ENCODE assay signal across 11 mouse cellular contexts in the genomic region with DNA sequence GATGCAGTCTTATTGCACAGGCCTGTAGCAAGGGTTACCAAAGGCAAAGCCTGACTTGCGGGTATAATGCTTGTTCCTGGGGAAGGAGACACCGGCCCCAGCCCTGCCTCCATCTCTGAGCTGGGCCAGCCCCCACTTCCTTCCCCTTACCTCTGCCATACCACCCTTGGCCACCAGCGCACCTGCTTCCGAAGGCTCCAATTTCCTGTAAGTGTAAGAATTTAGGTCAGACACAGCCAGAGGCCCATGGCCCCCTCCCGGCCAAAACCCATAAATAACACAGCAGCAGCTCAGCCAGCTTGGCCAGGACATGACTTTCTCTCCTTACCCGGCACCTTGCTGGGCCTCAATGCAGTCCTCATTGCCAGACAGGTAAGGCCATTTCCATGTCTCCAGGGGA.
DNase-seq lines count a peak whose midpoint lies in the region; ATAC-seq and TF ChIP-seq lines count a peak whose summit lies in the region.
"Had no signal": no experiment of that assay in that cellular context is flagged by ENCODE, and none has a peak within 500 bp of the region (broad histone marks: within the 10 kb centered on the region; RNA-seq: fewer than 3 reads in every experiment).

No protein-coding gene starts in this region.

- no peak overlapping the region for H3K27ac ChIP-seq in limb, embryonic 11.5 days (replicated peaks; ENCODE audit: low read depth, low read length)
- no peak overlapping the region; the same call in 1 of the 2 replicates for H3K27ac ChIP-seq in limb, embryonic 10.5 days
- peak overlapping the region; percentile 73 for H3K27ac ChIP-seq in gastrocnemius, adult 2 months
- H3K27ac ChIP-seq: embryonic facial prominence, embryonic 15.5 days; heart, embryonic 15.5 days had no signal

- intact Hi-C loops in gastrocnemius, adult 2 months (cut with DNase I), result no loop called here

- 0 out of 2 replicates have a peak, but pooled peaks have one; percentile 23 for ATAC-seq in limb, embryonic 11.5 days (ENCODE audit: insufficient number of reproducible peaks, low FRiP score, low TSS enrichment, low read depth)
- ATAC-seq in megakaryocyte, adult 5-6 weeks (ENCODE audit: poor library complexity, severe bottlenecking), result no peak

- H3K4me1 ChIP-seq in limb, embryonic 11.5 days (ENCODE audit: control insufficient read depth, insufficient read depth, low read length), result peaks cover 22% of the 10 kb centered on the region
- peaks cover 41% of the 10 kb centered on the region for H3K4me1 ChIP-seq in limb, embryonic 10.5 days

- peak; percentile 13 to 34 for DNase-seq in adrenal gland, postnatal 36 days
- no peak for DNase-seq in adrenal gland, postnatal 10 days
- peak; percentile 54 for DNase-seq in limb, embryonic 11.5 days (ENCODE audit: low spot score)
- DNase-seq in limb, embryonic 10.5 days (ENCODE audit: low spot score), result no peak
- peak; percentile 88 for DNase-seq in gastrocnemius, adult 2 months
- DNase-seq in thymus, postnatal 10 days (ENCODE audit: low spot score in 2 of 2), result peak; percentile 72 to 73
- DNase-seq in c-Kit-positive CD71-positive TER-119-positive erythroid progenitor cells, embryonic 14.5 days (ENCODE audit: low spot score), result no peak
- DNase-seq: layer of hippocampus, adult 9-11 months had no signal

- H3K4me2 ChIP-seq in limb, embryonic 11.5 days (ENCODE audit: low read depth, severe bottlenecking), result no peak overlapping the region
- H3K4me2 ChIP-seq: embryonic facial prominence, embryonic 15.5 days; heart, embryonic 15.5 days had no signal

- H3K9me3 ChIP-seq in limb, embryonic 11.5 days (ENCODE audit: control insufficient read depth, low read length), result no peaks in the 10 kb centered on the region
- H3K9me3 ChIP-seq in limb, embryonic 10.5 days (replicated peaks), result no peaks in the 10 kb centered on the region
- H3K9me3 ChIP-seq: embryonic facial prominence, embryonic 15.5 days; heart, embryonic 15.5 days had no signal

- no peak overlapping the region for H3K4me3 ChIP-seq in limb, embryonic 11.5 days (ENCODE audit: low read depth, low read length)
- H3K4me3 ChIP-seq in limb, embryonic 10.5 days, result no peak overlapping the region
- no peak overlapping the region for H3K4me3 ChIP-seq in gastrocnemius, adult 2 months
- H3K4me3 ChIP-seq: embryonic facial prominence, embryonic 15.5 days; heart, embryonic 15.5 days had no signal

- peak; percentile 60 for TF ChIP-seq CTCF in gastrocnemius, adult 2 months (IDR thresholded peaks at IDR 0.05)

- H3K27me3 ChIP-seq in limb, embryonic 11.5 days (ENCODE audit: control insufficient read depth, insufficient read depth, low read length), result no peaks in the 10 kb centered on the region
- H3K27me3 ChIP-seq in limb, embryonic 10.5 days (ENCODE audit: low read depth, poor library complexity, severe bottlenecking), result no peaks in the 10 kb centered on the region
- H3K27me3 ChIP-seq: embryonic facial prominence, embryonic 15.5 days had no signal

- 43% methylated on average over 6 of the region's 6 CpGs for WGBS in limb, embryonic 11.5 days
- 51% methylated on average over 6 of the region's 6 CpGs for WGBS in limb, embryonic 10.5 days

- H3K36me3 ChIP-seq in limb, embryonic 11.5 days (ENCODE audit: control insufficient read depth, insufficient read depth, low read length), result no peaks in the 10 kb centered on the region
- H3K36me3 ChIP-seq in limb, embryonic 10.5 days, result no peaks in the 10 kb centered on the region
- H3K36me3 ChIP-seq: embryonic facial prominence, embryonic 15.5 days; heart, embryonic 15.5 days had no signal

- H3K9ac ChIP-seq in limb, embryonic 11.5 days (ENCODE audit: low read length), result no peak overlapping the region
- H3K9ac ChIP-seq: embryonic facial prominence, embryonic 15.5 days; heart, embryonic 15.5 days had no signal

Comparison
In these comparisons a context has a peak if more than half of its experiments do, and no peak if none do; other contexts are left out.
1. DNase-seq: peak in adrenal gland, postnatal 36 days (2 of 2), limb, embryonic 11.5 days (single experiment), gastrocnemius, adult 2 months (single experiment) and thymus, postnatal 10 days (2 of 2); none in adrenal gland, postnatal 10 days (single experiment), limb, embryonic 10.5 days (single experiment) and c-Kit-positive CD71-positive TER-119-positive erythroid progenitor cells, embryonic 14.5 days (single experiment).